Mouse (Mus musculus): ENCODE results near the gene Gpr18.

GRCm38 (mm10) chr14:121894511-121895135 is 21.0 kb downstream of the Gpr18 start:
- no peak for TF ChIP-seq GATA1 (IDR thresholded peaks at IDR 0.05; ENCODE audit: low read length)
- TF ChIP-seq TAL1 (IDR thresholded peaks at IDR 0.05; ENCODE audit: low read length) = no peak
